Mouse (Mus musculus) neural tube, embryonic 15.5 days (tissue): Measurements from ENCODE around the gene Gpr45. TPM values are rescaled to one million over a fixed set of nuclear protein-coding genes. Genes with fewer than 3 reads are reported as not detected.

Experiments used
- microRNA-seq: library from miRNA; unstranded; fragments of <30 nt; microRNA quantifications from one replicate; pipeline ENCODE4, GENCODE M21; 2017
- polyA plus RNA-seq: library from polyadenylated mRNA; unstranded; fragments of >200 nt; fragmentation: Nextera tagmentation; extraction: Ambion mirVana; gene quantifications from 2 replicates; pipeline ENCODE4 v1.2.1, GENCODE M21; 2015

The Gpr45 gene
- polyA plus RNA-seq, 1 experiment from 2014 or later = 14.1 TPM

Small RNA genes within 50 kb of the gene (microRNA-seq; reads per million reads assigned to microRNA genes)
- gene Gm24001 = not detected

Other genes starting within 250 kb of the Gpr45 start
- gene Mrps9, start 101.6 kb upstream of the Gpr45 start, polyA plus RNA-seq = 35.6 and 38.0 TPM in 2 replicates
- gene Tgfbrap1, start 145.8 kb downstream of the Gpr45 start, polyA plus RNA-seq = 13.2 and 14.4 TPM in 2 replicates
- 39.7 and 41.4 TPM in 2 replicates for gene AI597479, start 145.8 kb downstream of the Gpr45 start, polyA plus RNA-seq
- 31.4 and 32.3 TPM in 2 replicates for gene Fhl2, start 244.1 kb downstream of the Gpr45 start, polyA plus RNA-seq